Mouse (Mus musculus): ENCODE results near the gene Psme3. TPM values are rescaled to one million over a fixed set of nuclear protein-coding genes. Genes with fewer than 3 reads are reported as not detected.

Gene Psme3
- polyA plus RNA-seq, 2 experiments, result 123 to 135 TPM

- Histone ChIP-seq H3K27ac (no peak overlapping the region), H3K9ac (replicated peaks) (no peak overlapping the region), H3K9me3 (ENCODE audit: control insufficient read depth, low read length) (no peaks in the 10 kb centered on the region), H3K4me3 (ENCODE audit: insufficient read depth in 1 of 2, low read depth in 2 of 2, low read length in 2 of 2) (no peak overlapping the region), H3K36me3 (replicated peaks; ENCODE audit: control insufficient read depth, insufficient read depth, low read depth) (no peaks in the 10 kb centered on the region; the same call in 1 of the 2 replicates), H3K4me1 (replicated peaks; ENCODE audit: control insufficient read depth in 2 of 2, insufficient read depth in 2 of 2, low read length in 1 of 2) (peaks cover 10 to 19% of the 10 kb centered on the region in 2 experiments), H3K4me2 (ENCODE audit: low read depth) (no peak overlapping the region), H3K27me3 (ENCODE audit: control insufficient read depth, insufficient read depth, low read length) (no peaks in the 10 kb centered on the region; the same call in 1 of the 2 replicates)
- no peak for DNase-seq (ENCODE audit: low read depth in 3 of 3, low spot score in 3 of 3)
- no peak for ATAC-seq (ENCODE audit: insufficient read depth)
- TF ChIP-seq EP300 (IDR thresholded peaks at IDR 0.05; ENCODE audit: low read depth) (no peak), CTCF (IDR thresholded peaks at IDR 0.05; ENCODE audit: low read depth) (no peak)
- 64% methylated on average over 27 of the region's 27 CpGs for WGBS (ENCODE audit: insufficient replicate concordance)
These were observed 39.5 kb upstream of the Psme3 start for GRCm38 (mm10) chr11:101276319-101277070.

- no peaks in the 10 kb centered on the region; the same call in 1 of the 2 replicates for H3K27me3 ChIP-seq (ENCODE audit: control insufficient read depth, insufficient read depth, low read length)
- DNase-seq (ENCODE audit: low read depth in 3 of 3, low spot score in 3 of 3) (no peak), ATAC-seq (ENCODE audit: insufficient read depth) (peak; percentile 16; the same call in 1 of the 2 replicates)
- TF ChIP-seq CTCF (IDR thresholded peaks at IDR 0.05; ENCODE audit: low read depth) (no peak), EP300 (IDR thresholded peaks at IDR 0.05; ENCODE audit: low read depth) (no peak)
- H3K4me2 ChIP-seq (ENCODE audit: low read depth), result peak overlapping the region; percentile 93
- H3K4me3 ChIP-seq (ENCODE audit: insufficient read depth in 1 of 2, low read depth in 2 of 2, low read length in 2 of 2), result peak overlapping the region; percentile 87 to 96
- peak overlapping the region; percentile 82 for H3K9ac ChIP-seq (replicated peaks)
- H3K36me3 ChIP-seq (replicated peaks; ENCODE audit: control insufficient read depth, insufficient read depth, low read depth), result no peaks in the 10 kb centered on the region; the same call in 1 of the 2 replicates
- peaks cover 10 to 19% of the 10 kb centered on the region in 2 experiments for H3K4me1 ChIP-seq (replicated peaks; ENCODE audit: control insufficient read depth in 2 of 2, insufficient read depth in 2 of 2, low read length in 1 of 2)
- H3K27ac ChIP-seq, result peak overlapping the region; percentile 68
- no peaks in the 10 kb centered on the region for H3K9me3 ChIP-seq (ENCODE audit: control insufficient read depth, low read length)
- 40% methylated on average over 12 of the region's 12 CpGs for WGBS (ENCODE audit: insufficient replicate concordance)
These were observed 38.4 kb upstream of the Psme3 start for GRCm38 (mm10) chr11:101277381-101278222.

DNA sequence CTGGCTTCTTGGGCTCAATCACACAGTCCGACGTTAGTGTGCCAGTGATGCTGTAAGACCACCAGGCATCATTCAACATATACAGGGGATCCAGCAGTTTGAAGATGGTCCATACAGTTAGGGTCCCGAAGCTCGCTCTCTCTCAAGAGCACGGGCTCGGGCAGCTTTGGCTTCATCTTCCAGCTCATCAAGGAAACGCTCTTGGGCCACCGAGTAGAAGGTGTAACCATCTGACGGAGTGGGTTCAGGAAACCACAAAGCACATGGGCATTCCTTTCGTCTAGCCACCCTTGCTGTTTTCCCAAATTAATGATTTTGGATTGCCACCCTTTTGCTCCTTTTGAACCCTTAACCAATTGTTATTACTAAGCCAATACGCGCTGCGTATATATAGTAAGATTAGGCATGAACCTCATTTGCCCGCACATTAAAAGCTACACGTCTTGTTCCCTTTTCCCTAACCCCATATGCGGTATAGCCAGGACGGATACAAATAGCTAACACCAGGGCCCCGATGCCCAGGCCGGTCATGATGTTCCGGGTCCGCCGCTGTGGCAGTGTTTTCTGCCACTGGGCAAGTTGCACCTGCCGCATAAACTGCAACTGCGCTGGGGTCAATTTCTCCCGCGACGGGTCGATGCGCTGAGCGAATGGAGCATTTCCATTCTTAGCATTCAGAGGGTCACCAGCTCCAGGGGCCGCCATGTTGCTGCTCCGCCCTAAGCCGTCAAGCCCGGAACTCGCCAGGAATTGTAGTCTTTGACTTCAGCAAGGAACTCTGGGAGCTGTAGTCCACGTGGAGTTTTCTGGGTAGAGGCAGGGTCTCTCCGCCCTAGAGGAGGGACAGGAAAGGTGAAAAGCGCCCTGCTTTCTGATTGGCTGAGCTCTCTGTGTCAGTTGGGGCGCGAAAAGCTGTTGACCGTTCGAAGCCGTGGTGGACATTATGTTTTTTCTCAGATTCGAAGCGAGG is 37.5 kb upstream of the Psme3 start, which contains the start of the genes Cntd1 and Coa3:
TSS of gene Cntd1 (plus strand) at position 790 of the 970 bp plus-strand sequence.
TSS of gene Coa3 (minus strand) at position 892 of the 970 bp plus-strand sequence.
- peak within 1 kb of the TSS; percentile 93 for H3K4me2 ChIP-seq (ENCODE audit: low read depth)
- TF ChIP-seq EP300 (IDR thresholded peaks at IDR 0.05; ENCODE audit: low read depth), result no peak; the same call in 1 of the 2 replicates
- peak; percentile 7; the same call in 1 of the 2 replicates for TF ChIP-seq CTCF (IDR thresholded peaks at IDR 0.05; ENCODE audit: low read depth)
- peak within 1 kb of the TSS; percentile 87 to 96 for H3K4me3 ChIP-seq (ENCODE audit: insufficient read depth in 1 of 2, low read depth in 2 of 2, low read length in 2 of 2)
- H3K4me1 ChIP-seq (replicated peaks; ENCODE audit: control insufficient read depth in 2 of 2, insufficient read depth in 2 of 2, low read length in 1 of 2), result peaks cover 10 to 19% of the 10 kb centered on the region in 2 experiments
- no peaks in the 10 kb centered on the region; the same call in 1 of the 2 replicates for H3K27me3 ChIP-seq (ENCODE audit: control insufficient read depth, insufficient read depth, low read length)
- no peaks in the 10 kb centered on the region for H3K9me3 ChIP-seq (ENCODE audit: control insufficient read depth, low read length)
- H3K36me3 ChIP-seq (replicated peaks; ENCODE audit: control insufficient read depth, insufficient read depth, low read depth), result no peaks in the 10 kb centered on the region; the same call in 1 of the 2 replicates
- H3K27ac ChIP-seq, result peak within 1 kb of the TSS; percentile 68
- ATAC-seq (ENCODE audit: insufficient read depth), result peak; percentile 90
- DNase-seq (ENCODE audit: low read depth in 3 of 3, low spot score in 3 of 3), result peak; percentile 80 to 81 (median 80)
- H3K9ac ChIP-seq (replicated peaks), result peak within 1 kb of the TSS; percentile 82
- 2% methylated on average over 45 of the region's 45 CpGs for whole genome bisulfite sequencing (ENCODE audit: insufficient replicate concordance)

DNA sequence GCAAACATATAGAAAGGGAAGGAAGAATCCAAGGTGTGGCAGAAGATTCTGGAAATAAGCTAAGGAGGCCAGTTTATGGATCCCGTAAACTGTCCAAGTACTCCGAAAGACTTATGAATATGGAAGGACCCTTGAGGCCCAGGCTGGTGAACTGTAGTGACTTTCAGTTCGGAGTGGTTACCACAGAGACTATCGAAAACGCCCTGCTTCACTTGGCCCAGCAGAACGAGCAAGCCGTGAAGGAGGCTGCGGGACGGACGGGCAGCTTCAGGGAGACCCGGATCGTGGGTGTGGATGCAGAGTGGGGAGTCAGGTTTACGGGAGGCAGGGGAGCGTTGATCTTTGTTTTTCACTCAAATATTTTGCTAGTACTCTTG is 36.8 kb upstream of the Psme3 start:
- no peak for DNase-seq (ENCODE audit: low read depth in 3 of 3, low spot score in 3 of 3)
- Histone ChIP-seq H3K4me1 (replicated peaks; ENCODE audit: control insufficient read depth in 2 of 2, insufficient read depth in 2 of 2, low read length in 1 of 2) (peaks cover 10 to 19% of the 10 kb centered on the region in 2 experiments), H3K9me3 (ENCODE audit: control insufficient read depth, low read length) (no peaks in the 10 kb centered on the region), H3K27me3 (ENCODE audit: control insufficient read depth, insufficient read depth, low read length) (no peaks in the 10 kb centered on the region; the same call in 1 of the 2 replicates), H3K27ac (no peak overlapping the region), H3K4me2 (ENCODE audit: low read depth) (peak overlapping the region; percentile 93), H3K4me3 (ENCODE audit: insufficient read depth in 1 of 2, low read depth in 2 of 2, low read length in 2 of 2) (peak overlapping the region; percentile 87 to 96), H3K36me3 (replicated peaks; ENCODE audit: control insufficient read depth, insufficient read depth, low read depth) (no peaks in the 10 kb centered on the region; the same call in 1 of the 2 replicates), H3K9ac (replicated peaks) (peak overlapping the region; percentile 82)
- WGBS (ENCODE audit: insufficient replicate concordance), result 61% methylated on average over 14 of the region's 14 CpGs
- no peak for TF ChIP-seq CTCF (IDR thresholded peaks at IDR 0.05; ENCODE audit: low read depth)
- no peak for TF ChIP-seq EP300 (IDR thresholded peaks at IDR 0.05; ENCODE audit: low read depth)
- ATAC-seq (ENCODE audit: insufficient read depth), result peak; percentile 50; the same call in 1 of the 2 replicates

Measured in liver, embryonic 14.5 days (tissue).